Mouse (Mus musculus) hindbrain, embryonic 12.5 days (tissue): ENCODE measurements around the gene Pomt1. TPM values are rescaled to one million over a fixed set of nuclear protein-coding genes. Genes with fewer than 3 reads are reported as not detected.
"Not testable (repeated sequence)": the region's sequence is repeated elsewhere in the genome, so short reads cannot be mapped to it uniquely, and the experiment has no call there.

Experiments used
- ATAC-seq: fragments of 200-750 bp; cut with Nextera tagmentation; 2 replicates; pipeline ENCODE4 v1.8.0; 2017; ENCODE audit warnings: moderate TSS enrichment; ENCODE audit not compliant: low FRiP score
- H3K27ac ChIP-seq: fragments of 300-500 bp; sonication (generic); 2 replicates; pipeline ENCODE4 v1.5.1; 2016; ENCODE audit warnings: mild to moderate bottlenecking
- H3K27me3 ChIP-seq: fragments of 300-500 bp; sonication (generic); 2 replicates; pipeline ENCODE4 v1.6.1; 2016; ENCODE audit warnings: mild to moderate bottlenecking
- H3K36me3 ChIP-seq: fragments of 300-500 bp; sonication (generic); 2 replicates; pipeline ENCODE4 v1.6.1; 2016; ENCODE audit warnings: mild to moderate bottlenecking
- H3K4me1 ChIP-seq: fragments of 300-500 bp; sonication (generic); 2 replicates; pipeline ENCODE4 v1.6.1; 2016
- H3K4me2 ChIP-seq: fragments of 300-500 bp; sonication (generic); replicated peaks from 2 replicates; pipeline ENCODE4 v1.6.1; 2016; ENCODE audit warnings: mild to moderate bottlenecking
- H3K4me3 ChIP-seq: fragments of 300-500 bp; sonication (generic); 2 replicates; pipeline ENCODE4 v1.5.1; 2016; ENCODE audit warnings: mild to moderate bottlenecking
- H3K9ac ChIP-seq: fragments of 300-500 bp; sonication (generic); 2 replicates; pipeline ENCODE4 v1.6.1; 2016; ENCODE audit warnings: mild to moderate bottlenecking, moderate library complexity
- H3K9me3 ChIP-seq: fragments of 300-500 bp; sonication (generic); replicated peaks from 2 replicates; pipeline ENCODE4 v1.6.1; 2016; ENCODE audit warnings: mild to moderate bottlenecking
- WGBS: fragments of 180-500 bp; shearing (Covaris S2); methylation state at CpG from one replicate; pipeline ENCODE4 v1.1.7; 2016; 5-methylcytosine and 5-hydroxymethylcytosine counted together
- polyA plus RNA-seq: library from polyadenylated mRNA; unstranded; fragments of >200 nt; fragmentation: Nextera tagmentation; extraction: Ambion mirVana; gene quantifications from 2 replicates; pipeline ENCODE4 v1.2.1, GENCODE M21; 2016

Gene Pomt1
- polyA plus RNA-seq, 1 experiment from 2014 or later, result 25.5 TPM

- H3K4me2 ChIP-seq, result no peak overlapping the region
- no peak for ATAC-seq
- no peak overlapping the region for H3K27ac ChIP-seq
- peaks cover 2% of the 10 kb centered on the region for H3K4me1 ChIP-seq
- no peak overlapping the region for H3K4me3 ChIP-seq
- no peaks in the 10 kb centered on the region for H3K27me3 ChIP-seq
- H3K9me3 ChIP-seq, result no peaks in the 10 kb centered on the region
- no peak overlapping the region for H3K9ac ChIP-seq
- WGBS, result 85% methylated on average over 8 of the region's 8 CpGs
- peaks cover 55% of the 10 kb centered on the region for H3K36me3 ChIP-seq
Observed at GRCm38 (mm10) chr2:32294348-32294747, 58.0 kb downstream of the Pomt1 start.

GRCm38 (mm10) chr2:32295285-32295684 is 58.9 kb downstream of the Pomt1 start:
- ATAC-seq, result no peak
- H3K4me2 ChIP-seq, result no peak overlapping the region
- H3K36me3 ChIP-seq, result peaks cover 64% of the 10 kb centered on the region
- H3K9me3 ChIP-seq, result no peaks in the 10 kb centered on the region
- H3K27me3 ChIP-seq, result no peaks in the 10 kb centered on the region
- H3K4me1 ChIP-seq, result no peaks in the 10 kb centered on the region
- 88% methylated on average over 3 of the region's 3 CpGs for WGBS
- H3K9ac ChIP-seq, result no peak overlapping the region
- H3K27ac ChIP-seq, result no peak overlapping the region
- no peak overlapping the region for H3K4me3 ChIP-seq

GRCm38 (mm10) chr2:32295842-32296241 is 59.5 kb downstream of the Pomt1 start:
- not testable (repeated sequence) for H3K4me3 ChIP-seq, H3K9ac ChIP-seq, ATAC-seq, H3K9me3 ChIP-seq, H3K4me1 ChIP-seq, H3K4me2 ChIP-seq, H3K27me3 ChIP-seq, H3K27ac ChIP-seq
- peaks cover 65% of the 10 kb centered on the region for H3K36me3 ChIP-seq
- 79% methylated on average over 2 of the region's 2 CpGs for WGBS

- peaks cover 4% of the 10 kb centered on the region for H3K4me1 ChIP-seq
- no peak overlapping the region for H3K9ac ChIP-seq
- H3K27me3 ChIP-seq, result no peaks in the 10 kb centered on the region
- no peak for ATAC-seq
- H3K36me3 ChIP-seq, result peaks cover 77% of the 10 kb centered on the region
- WGBS, result 87% methylated on average over 4 of the region's 4 CpGs
- H3K4me2 ChIP-seq, result no peak overlapping the region
- H3K27ac ChIP-seq, result no peak overlapping the region
- H3K4me3 ChIP-seq, result no peak overlapping the region
- no peaks in the 10 kb centered on the region for H3K9me3 ChIP-seq
Observed at GRCm38 (mm10) chr2:32299469-32299868, 63.1 kb downstream of the Pomt1 start.

- no peak overlapping the region for H3K4me2 ChIP-seq
- H3K27ac ChIP-seq, result peak overlapping the region; percentile 48
- H3K4me3 ChIP-seq, result no peak overlapping the region
- no peaks in the 10 kb centered on the region for H3K9me3 ChIP-seq
- H3K9ac ChIP-seq, result no peak overlapping the region
- peaks cover 82% of the 10 kb centered on the region for H3K36me3 ChIP-seq
- H3K27me3 ChIP-seq, result no peaks in the 10 kb centered on the region
- 86% methylated on average over 10 of the region's 10 CpGs for WGBS
- no peak for ATAC-seq
- peaks cover 4% of the 10 kb centered on the region for H3K4me1 ChIP-seq
Observed at GRCm38 (mm10) chr2:32302952-32303351, 66.6 kb downstream of the Pomt1 start.

GRCm38 (mm10) chr2:32304145-32304832 is 67.9 kb downstream of the Pomt1 start:
- 60% methylated on average over 8 of the region's 8 CpGs for WGBS
- Histone ChIP-seq H3K4me1 (peaks cover 4% of the 10 kb centered on the region), H3K27me3 (no peaks in the 10 kb centered on the region), H3K36me3 (peaks cover 79% of the 10 kb centered on the region), H3K9ac (peak overlapping the region; percentile 13; the same call in 1 of the 2 replicates), H3K4me2 (no peak overlapping the region), H3K4me3 (no peak overlapping the region), H3K9me3 (no peaks in the 10 kb centered on the region), H3K27ac (0 out of 2 replicates have a peak overlapping the region, but pooled peaks have one; percentile 32)
- ATAC-seq, result no peak

Other genes starting within 250 kb of the Pomt1 start
- 1.8 and 2.4 TPM in 2 replicates for gene Fam78a, start 151.7 kb upstream of the Pomt1 start, polyA plus RNA-seq
- 11.1 and 11.5 TPM in 2 replicates for gene Plpp7, start 141.1 kb upstream of the Pomt1 start, polyA plus RNA-seq
- gene Prrc2b, start 85.5 kb upstream of the Pomt1 start, polyA plus RNA-seq, result 111 and 114 TPM in 2 replicates
- 61.8 and 67.3 TPM in 2 replicates for gene Uck1, start 23.6 kb downstream of the Pomt1 start, polyA plus RNA-seq
- 31.5 and 31.6 TPM in 2 replicates for gene Golga2, start 50.8 kb downstream of the Pomt1 start, polyA plus RNA-seq
- gene Swi5, start 51.5 kb downstream of the Pomt1 start, polyA plus RNA-seq, result 380 and 382 TPM in 2 replicates
- gene Ciz1, start 115.7 kb downstream of the Pomt1 start, polyA plus RNA-seq, result 59.1 and 66.3 TPM in 2 replicates
- gene Dnm1, start 116.7 kb downstream of the Pomt1 start, polyA plus RNA-seq, result 44.4 and 47.5 TPM in 2 replicates
- gene 1110008P14Rik, start 145.3 kb downstream of the Pomt1 start, polyA plus RNA-seq, result 62.6 and 72.8 TPM in 2 replicates
- gene Lcn2, start 151.7 kb downstream of the Pomt1 start, polyA plus RNA-seq, result 0.95 and 1.2 TPM in 2 replicates
- gene Ptges2, start 159.3 kb downstream of the Pomt1 start, polyA plus RNA-seq, result 34.5 and 35.1 TPM in 2 replicates
- 5.9 and 6.2 TPM in 2 replicates for gene Naif1, start 213.9 kb downstream of the Pomt1 start, polyA plus RNA-seq
- gene Slc25a25, start 214.9 kb downstream of the Pomt1 start, polyA plus RNA-seq, result 40.2 and 41.6 TPM in 2 replicates